Mouse (Mus musculus) heart, postnatal 0 days (tissue): ENCODE measurements around the gene Xkr8.

Source experiments
- CTCF ChIP-seq: IDR thresholded peaks from 2 replicates; pipeline ENCODE4 v1.5.1; 2016; ENCODE audit warnings: antibody characterized with exemption, control low read depth, low read depth
- EP300 ChIP-seq: IDR thresholded peaks from 2 replicates; pipeline ENCODE4 v1.6.1; 2016; ENCODE audit warnings: antibody characterized with exemption, low read depth

- TF ChIP-seq CTCF = no peak
- no peak for TF ChIP-seq EP300
These were observed 2.4 kb upstream of the Xkr8 start for GRCm38 (mm10) chr4:132734766-132735165.
